26 mouse cellular contexts compared by ENCODE assay signal in genomic region chr4:154538727-154539126, GRCm38 (mm10).
"Had no signal": no experiment of that assay in that cellular context is flagged by ENCODE, and none has a peak within 500 bp of the region (broad histone marks: within the 10 kb centered on the region; RNA-seq: fewer than 3 reads in every experiment).

No protein-coding gene starts in this region.

- H3K4me3 ChIP-seq: heart, adult 2 months; heart, embryonic 13.5 days; heart, embryonic 15.5 days; hindbrain, embryonic 12.5 days; hindbrain, embryonic 15.5 days; kidney, embryonic 15.5 days; limb, embryonic 13.5 days; limb, embryonic 15.5 days; liver, embryonic 12.5 days had no signal

- H3K27me3 ChIP-seq: heart, embryonic 13.5 days; heart, embryonic 15.5 days; hindbrain, embryonic 15.5 days; limb, embryonic 13.5 days; limb, embryonic 15.5 days; liver, embryonic 12.5 days had no signal

- H3K27ac ChIP-seq: heart, adult 2 months; heart, embryonic 13.5 days; heart, embryonic 15.5 days; hindbrain, embryonic 12.5 days; hindbrain, embryonic 15.5 days; hindbrain, postnatal 0 days; kidney, embryonic 15.5 days; kidney, postnatal 0 days; limb, embryonic 13.5 days; limb, embryonic 15.5 days; liver, embryonic 12.5 days had no signal

- H3K9me3 ChIP-seq: heart, embryonic 13.5 days; heart, embryonic 15.5 days; hindbrain, embryonic 12.5 days; hindbrain, embryonic 15.5 days; kidney, embryonic 15.5 days; limb, embryonic 13.5 days; limb, embryonic 15.5 days; liver, embryonic 12.5 days had no signal

- H3K36me3 ChIP-seq: heart, embryonic 13.5 days; heart, embryonic 15.5 days; hindbrain, embryonic 12.5 days; hindbrain, embryonic 15.5 days; kidney, embryonic 15.5 days; limb, embryonic 13.5 days; limb, embryonic 15.5 days; liver, embryonic 12.5 days had no signal

- DNase-seq: gastrocnemius, postnatal 14 days; gastrocnemius, postnatal 36 days; heart, adult 11 months; heart, adult 2 months; heart, postnatal 14 days; heart, postnatal 36 days; kidney, adult 11 months; kidney, adult 2 months; kidney, adult 9 months; kidney, postnatal 14 days; kidney, postnatal 36 days; layer of hippocampus, adult 9-11 months; layer of hippocampus, postnatal 36 days; left cerebral cortex, postnatal 4 days had no signal

- H3K9ac ChIP-seq: heart, embryonic 15.5 days; hindbrain, embryonic 12.5 days; hindbrain, embryonic 15.5 days; kidney, embryonic 15.5 days; limb, embryonic 13.5 days; limb, embryonic 15.5 days; liver, embryonic 12.5 days had no signal

- ATAC-seq: hindbrain, postnatal 0 days; intestine, embryonic 16.5 days; liver, embryonic 12.5 days had no signal

- H3K4me2 ChIP-seq: heart, embryonic 11.5 days; heart, embryonic 13.5 days; heart, embryonic 15.5 days; hindbrain, embryonic 12.5 days; hindbrain, embryonic 15.5 days; kidney, embryonic 15.5 days; limb, embryonic 13.5 days; limb, embryonic 15.5 days; liver, embryonic 12.5 days had no signal
